Mouse (Mus musculus) left cerebral cortex, adult 2 months (tissue): ENCODE measurements at regions not wholly inside any gene's neighbourhood (a gene's known extent, or its start where the extent isn't known, plus 50 kb on each side); places are given as distances from the start of the nearest gene placed in this dataset.

Experiments
- DNase-seq, 2 experiments: peaks; one replicate each; pipeline ENCODE4 v3.0.0; 2021 to 2022; ENCODE audit warnings: low spot score in 2 of 2, mixed read lengths in 1 of 2; ENCODE audit errors: extremely low spot score in 1 of 2
- H3K27ac ChIP-seq: fragments of 200-600 bp; 2 replicates; pipeline ENCODE4 v1.8.1; 2022
- H3K4me3 ChIP-seq: fragments of 200-600 bp; 2 replicates; pipeline ENCODE4 v1.8.1; 2022
- CTCF ChIP-seq: fragments of 200-600 bp; IDR thresholded peaks from 2 replicates; pipeline ENCODE4 v1.8.1; 2022; ENCODE audit warnings: antibody characterized with exemption, mild to moderate bottlenecking, moderate library complexity
- intact Hi-C: fragments of 180-260 bp; cut with DNase I; formaldehyde crosslinking; loops from one replicate; pipeline ENCODE4 v1.15.1; 2025

- H3K27ac ChIP-seq: no peak overlapping the region
- intact Hi-C loops: no loop called here
- no peak for DNase-seq
Measured at GRCm38 (mm10) chr7:73087496-73088185, 287.7 kb upstream of the Rgma start.

GRCm38 (mm10) chr7:73088321-73088720, 287.0 kb upstream of the Rgma start:
- no peak for TF ChIP-seq CTCF
- H3K27ac ChIP-seq: no peak overlapping the region
- H3K4me3 ChIP-seq: no peak overlapping the region
- intact Hi-C loops: no loop called here
- no peak for DNase-seq

More at GRCm38 (mm10) chr7:73087496-73088185, 287.7 kb upstream of the Rgma start:
- no peak for TF ChIP-seq CTCF
- no peak overlapping the region for H3K4me3 ChIP-seq

GRCm38 (mm10) chr7:73091758-73092157, 283.6 kb upstream of the Rgma start:
- no peak for TF ChIP-seq CTCF
- intact Hi-C loops: no loop called here
- Histone ChIP-seq H3K4me3 (no peak overlapping the region), H3K27ac (no peak overlapping the region)
- DNase-seq: no peak

- no peak overlapping the region for H3K27ac ChIP-seq
- peak; percentile 55 for TF ChIP-seq CTCF
- H3K4me3 ChIP-seq: no peak overlapping the region
- no peak for DNase-seq
- intact Hi-C loops: no loop called here
Measured at GRCm38 (mm10) chr7:73094059-73094458, 281.2 kb upstream of the Rgma start.

- DNase-seq: peak in 1 of 2 experiments; percentile 18
- intact Hi-C loops: no loop called here
- Histone ChIP-seq H3K4me3 (no peak overlapping the region), H3K27ac (no peak overlapping the region)
- TF ChIP-seq CTCF: no peak
Measured at GRCm38 (mm10) chr7:73118871-73119270, 256.4 kb upstream of the Rgma start.

GRCm38 (mm10) chr7:73120276-73120675, 255.0 kb upstream of the Rgma start:
- intact Hi-C loops: no loop called here
- DNase-seq: no peak

GRCm38 (mm10) chr7:73124976-73125375, 250.3 kb upstream of the Rgma start:
- no peak for DNase-seq
- intact Hi-C loops: no loop called here
- Histone ChIP-seq H3K27ac (no peak overlapping the region), H3K4me3 (no peak overlapping the region)
- no peak for TF ChIP-seq CTCF

More at GRCm38 (mm10) chr7:73120276-73120675, 255.0 kb upstream of the Rgma start:
- TF ChIP-seq CTCF: no peak
- H3K27ac ChIP-seq: no peak overlapping the region
- H3K4me3 ChIP-seq: no peak overlapping the region

- intact Hi-C loops: no loop called here
- no peak for TF ChIP-seq CTCF
- H3K27ac ChIP-seq: no peak overlapping the region
- H3K4me3 ChIP-seq: no peak overlapping the region
- no peak for DNase-seq
Measured at GRCm38 (mm10) chr7:73125864-73126263, 249.4 kb upstream of the Rgma start.

GRCm38 (mm10) chr7:73135786-73136185, 239.5 kb upstream of the Rgma start:
- no peak for TF ChIP-seq CTCF
- intact Hi-C loops: no loop called here

GRCm38 (mm10) chr7:73138269-73138668, 237.0 kb upstream of the Rgma start:
- intact Hi-C loops: no loop called here
- no peak overlapping the region for H3K4me3 ChIP-seq
- no peak overlapping the region for H3K27ac ChIP-seq
- TF ChIP-seq CTCF: peak; percentile 24
- no peak for DNase-seq

More at GRCm38 (mm10) chr7:73135786-73136185, 239.5 kb upstream of the Rgma start:
- DNase-seq: no peak
- H3K27ac ChIP-seq: no peak overlapping the region
- no peak overlapping the region for H3K4me3 ChIP-seq

GRCm38 (mm10) chr7:73138861-73139493, 236.3 kb upstream of the Rgma start:
- Histone ChIP-seq H3K27ac (no peak overlapping the region), H3K4me3 (no peak overlapping the region)
- TF ChIP-seq CTCF: no peak
- intact Hi-C loops: no loop called here
- no peak for DNase-seq

- no peak for DNase-seq
- Histone ChIP-seq H3K4me3 (no peak overlapping the region), H3K27ac (no peak overlapping the region)
- no peak for TF ChIP-seq CTCF
- intact Hi-C loops: loop anchor here (5.0 kb wide), 1 partner anchor 237 kb away; the partner anchor contains the start of gene Rgma
Measured at GRCm38 (mm10) chr7:73139901-73140300, 235.4 kb upstream of the Rgma start.
